Mouse (Mus musculus): ENCODE results near the gene Olfr1396. TPM values are rescaled to one million over a fixed set of nuclear protein-coding genes. Genes with fewer than 3 reads are reported as not detected.

Gene Olfr1396
- total RNA-seq (2021): not detected

- intact Hi-C loops (cut with DNase I): loop anchor here (5.0 kb wide), 1 partner anchor 158 kb away; no protein-coding TSS in a partner anchor
- DNase-seq (ENCODE audit: extremely low spot score in 1 of 2, low spot score in 2 of 2): no peak
Observed at GRCm38 (mm10) chr11:49114774-49115173, at the start of gene Olfr1396. Gene Olfr1396 (minus strand): TSS chr11:49114874.

GRCm38 (mm10) chr11:49156821-49157814 lies 42.4 kb upstream of the Olfr1396 start:
- intact Hi-C loops (cut with DNase I): no loop called here
- no peak for DNase-seq (ENCODE audit: extremely low spot score in 1 of 2, low spot score in 2 of 2)

GRCm38 (mm10) chr11:49154077-49154476 lies 39.4 kb upstream of the Olfr1396 start, which contains the start of gene Olfr1394:
Gene Olfr1394 (plus strand): TSS chr11:49154377.
- intact Hi-C loops (cut with DNase I): no loop called here
- DNase-seq (ENCODE audit: extremely low spot score in 1 of 2, low spot score in 2 of 2): no peak

- no peak for DNase-seq (ENCODE audit: extremely low spot score in 1 of 2, low spot score in 2 of 2)
- intact Hi-C loops (cut with DNase I): no loop called here
Observed at GRCm38 (mm10) chr11:49141974-49142373, 27.3 kb upstream of the Olfr1396 start, which contains the start of gene Olfr1395. Gene Olfr1395 (plus strand): TSS chr11:49142274.

- no peak for DNase-seq (ENCODE audit: extremely low spot score in 1 of 2, low spot score in 2 of 2)
- intact Hi-C loops (cut with DNase I): no loop called here
Observed at GRCm38 (mm10) chr11:49124169-49124568, 9.5 kb upstream of the Olfr1396 start.

GRCm38 (mm10) chr11:49119635-49120034 lies 5.0 kb upstream of the Olfr1396 start:
- no peak for DNase-seq (ENCODE audit: extremely low spot score in 1 of 2, low spot score in 2 of 2)
- intact Hi-C loops (cut with DNase I): no loop called here

- no peak for DNase-seq (ENCODE audit: extremely low spot score in 1 of 2, low spot score in 2 of 2)
- intact Hi-C loops (cut with DNase I): loop anchor here (5.0 kb wide), 1 partner anchor 158 kb away; no protein-coding TSS in a partner anchor
Observed at GRCm38 (mm10) chr11:49114158-49114557, 516 bp downstream of the Olfr1396 start.

- intact Hi-C loops (cut with DNase I): loop anchor here (5.0 kb wide), 1 partner anchor 160 kb away; no protein-coding TSS in a partner anchor
- DNase-seq (ENCODE audit: extremely low spot score in 1 of 2, low spot score in 2 of 2): peak in 1 of 2 experiments; percentile 19
Observed at GRCm38 (mm10) chr11:49112624-49113219, 2.0 kb downstream of the Olfr1396 start.

- DNase-seq (ENCODE audit: extremely low spot score in 1 of 2, low spot score in 2 of 2): no peak
- intact Hi-C loops (cut with DNase I): loop anchor here (5.0 kb wide), 1 partner anchor 161 kb away; no protein-coding TSS in a partner anchor
Observed at GRCm38 (mm10) chr11:49111000-49111399, 3.7 kb downstream of the Olfr1396 start.

- intact Hi-C loops (cut with DNase I): loop anchor here (5.0 kb wide), 1 partner anchor 322 kb away; no protein-coding TSS in a partner anchor
- no peak for DNase-seq (ENCODE audit: extremely low spot score in 1 of 2, low spot score in 2 of 2)
Observed at GRCm38 (mm10) chr11:49108833-49109232, 5.8 kb downstream of the Olfr1396 start.

GRCm38 (mm10) chr11:49107650-49108537 lies 6.8 kb downstream of the Olfr1396 start:
- intact Hi-C loops (cut with DNase I): loop anchor here (5.0 kb wide), 1 partner anchor 321 kb away; no protein-coding TSS in a partner anchor
- DNase-seq (ENCODE audit: extremely low spot score in 1 of 2, low spot score in 2 of 2): no peak

GRCm38 (mm10) chr11:49105752-49106151 lies 8.9 kb downstream of the Olfr1396 start:
- intact Hi-C loops (cut with DNase I): loop anchor here (5.0 kb wide), 1 partner anchor 318 kb away; no protein-coding TSS in a partner anchor

GRCm38 (mm10) chr11:49103047-49103693 lies 11.5 kb downstream of the Olfr1396 start:
- intact Hi-C loops (cut with DNase I): loop anchor here (1.0 kb wide), 1 partner anchor 229 kb away; no protein-coding TSS in a partner anchor
- peak; percentile 84 to 90 for DNase-seq (ENCODE audit: extremely low spot score in 1 of 2, low spot score in 2 of 2)

More at GRCm38 (mm10) chr11:49105752-49106151, 8.9 kb downstream of the Olfr1396 start:
- DNase-seq (ENCODE audit: extremely low spot score in 1 of 2, low spot score in 2 of 2): no peak

- no peak for DNase-seq (ENCODE audit: extremely low spot score in 1 of 2, low spot score in 2 of 2)
- intact Hi-C loops (cut with DNase I): no loop called here
Observed at GRCm38 (mm10) chr11:49101500-49101899, 13.2 kb downstream of the Olfr1396 start.

GRCm38 (mm10) chr11:49100409-49100808 lies 14.3 kb downstream of the Olfr1396 start:
- DNase-seq (ENCODE audit: extremely low spot score in 1 of 2, low spot score in 2 of 2): no peak
- intact Hi-C loops (cut with DNase I): no loop called here

GRCm38 (mm10) chr11:49095367-49095766 lies 19.3 kb downstream of the Olfr1396 start:
- intact Hi-C loops (cut with DNase I): no loop called here
- DNase-seq (ENCODE audit: extremely low spot score in 1 of 2, low spot score in 2 of 2): no peak

GRCm38 (mm10) chr11:49093861-49094660 lies 20.6 kb downstream of the Olfr1396 start:
- intact Hi-C loops (cut with DNase I): no loop called here
- no peak for DNase-seq (ENCODE audit: extremely low spot score in 1 of 2, low spot score in 2 of 2)

Data from left cerebral cortex, postnatal 10 days (tissue).